ENCODE assay signal across 19 mouse cellular contexts in genomic region chr1:132265211-132265859, GRCm38 (mm10). TPM values are rescaled to one million over a fixed set of nuclear protein-coding genes. Genes with fewer than 3 reads are reported as not detected.
DNase-seq lines count a peak whose midpoint lies in the region; ATAC-seq and TF ChIP-seq lines count a peak whose summit lies in the region.
"Had no signal": no experiment of that assay in that cellular context is flagged by ENCODE, and none has a peak within 500 bp of the region (broad histone marks: within the 10 kb centered on the region; RNA-seq: fewer than 3 reads in every experiment).

No protein-coding gene starts in this region.

- DNase-seq in liver: peak; percentile 14
- DNase-seq in liver, embryonic 11.5 days (ENCODE audit: low spot score): no peak
- DNase-seq in A20 (ENCODE audit: low read depth, low spot score): peak; percentile 33
- DNase-seq in NIH3T3 (ENCODE audit: low read depth): peak; percentile 45
- DNase-seq in lung, embryonic 14.5 days: no peak
- no peak for DNase-seq in gastrocnemius, postnatal 25 days
- DNase-seq in testis, postnatal 14 days (ENCODE audit: low spot score): no peak
- DNase-seq in layer of hippocampus, postnatal 10 days (ENCODE audit: low spot score in 2 of 2): no peak
- DNase-seq: cerebellum, postnatal 25 days; heart, adult 11 months; kidney, adult 18-20 months; right cerebral cortex, postnatal 14 days had no signal

- no peak for TF ChIP-seq CTCF in lung, embryonic 14.5 days (IDR thresholded peaks at IDR 0.05; ENCODE audit: low read depth)

- 72% methylated on average over 8 of the region's 8 CpGs for WGBS in liver, embryonic 11.5 days
- WGBS in lung, embryonic 14.5 days: 57% methylated on average over 8 of the region's 8 CpGs

- H3K9ac ChIP-seq in liver, embryonic 11.5 days (ENCODE audit: low read depth, low read length): no peak overlapping the region
- H3K9ac ChIP-seq in lung, embryonic 14.5 days: no peak overlapping the region

- no peaks in the 10 kb centered on the region for H3K27me3 ChIP-seq in liver, embryonic 11.5 days (replicated peaks; ENCODE audit: control insufficient read depth, insufficient read depth, low read length)
- H3K27me3 ChIP-seq in lung, embryonic 14.5 days (ENCODE audit: insufficient read depth, low read length): no peaks in the 10 kb centered on the region

- no peaks in the 10 kb centered on the region for H3K36me3 ChIP-seq in liver, embryonic 11.5 days (ENCODE audit: control insufficient read depth, insufficient read depth, low read length)
- no peaks in the 10 kb centered on the region for H3K36me3 ChIP-seq in lung, embryonic 14.5 days (ENCODE audit: insufficient read depth)
- H3K36me3 ChIP-seq: G1E had no signal

- H3K4me2 ChIP-seq in liver, embryonic 11.5 days: no peak overlapping the region
- H3K4me2 ChIP-seq in lung, embryonic 14.5 days: no peak overlapping the region

- ATAC-seq in liver, embryonic 11.5 days (replicated peaks; ENCODE audit: low FRiP score): no peak
- peak; percentile 38; the same call in 1 of the 2 replicates for ATAC-seq in lung, embryonic 14.5 days (ENCODE audit: insufficient read depth)

- no peaks in the 10 kb centered on the region for H3K9me3 ChIP-seq in liver, embryonic 11.5 days (ENCODE audit: control insufficient read depth, low read length)
- no peaks in the 10 kb centered on the region for H3K9me3 ChIP-seq in lung, embryonic 14.5 days (ENCODE audit: low read depth, low read length)
- H3K9me3 ChIP-seq: G1E had no signal

- peaks cover 10% of the 10 kb centered on the region for H3K4me1 ChIP-seq in liver, embryonic 11.5 days (replicated peaks; ENCODE audit: control insufficient read depth, insufficient read depth, low read length)
- no peaks in the 10 kb centered on the region for H3K4me1 ChIP-seq in lung, embryonic 14.5 days (ENCODE audit: insufficient read depth)

- no peak overlapping the region for H3K27ac ChIP-seq in liver, embryonic 11.5 days (ENCODE audit: low read depth, low read length)
- H3K27ac ChIP-seq in lung, embryonic 14.5 days (ENCODE audit: low read depth): no peak overlapping the region

- no peak overlapping the region for H3K4me3 ChIP-seq in liver, embryonic 11.5 days (ENCODE audit: low read depth, low read length)
- H3K4me3 ChIP-seq in lung, embryonic 14.5 days (ENCODE audit: low read depth, low read length): no peak overlapping the region

RNA-seq across cellular contexts. Expression of gene Klhdc8a, which starts 33.1 kb away (rescaled TPM):
- 0.05 TPM in 1 of 2 replicates, not detected in the other for polyA plus RNA-seq in liver, embryonic 11.5 days (2014; fragmentation: Nextera tagmentation; extraction: Ambion mirVana)
- polyA plus RNA-seq in lung, embryonic 14.5 days (2014; fragmentation: Nextera tagmentation; extraction: Ambion mirVana): 0.46 and 0.54 TPM in 2 replicates
- total RNA-seq in gastrocnemius, postnatal 25 days (2021): under 1 TPM; 0.16 to 0.26 TPM
- total RNA-seq in layer of hippocampus, postnatal 10 days (2021): 10 to 100 TPM; 11.1 to 11.5 TPM
- polyA plus RNA-seq: G1E; stomach, embryonic 14.5 days had no signal

RNA-seq across cellular contexts. Expression of gene Gm10188, which starts 35.8 kb away (rescaled TPM):
- polyA plus RNA-seq in liver, embryonic 11.5 days (2014; fragmentation: Nextera tagmentation; extraction: Ambion mirVana): not detected in 2 replicates
- not detected in 2 replicates for polyA plus RNA-seq in lung, embryonic 14.5 days (2014; fragmentation: Nextera tagmentation; extraction: Ambion mirVana)
- not detected for total RNA-seq in gastrocnemius, postnatal 25 days (2021)
- total RNA-seq in layer of hippocampus, postnatal 10 days (2021): not detected
- total RNA-seq: G1E; heart, postnatal 25 days; layer of hippocampus, postnatal 25 days; liver, adult 2 months; midbrain, postnatal 0 days had no signal
- polyA plus RNA-seq: G1E; liver, adult 2 months; stomach, embryonic 14.5 days; urinary bladder, adult 2 months had no signal

RNA-seq across cellular contexts. Expression of gene Nuak2, which starts 50.6 kb away (rescaled TPM):
- 1.2 and 2.0 TPM in 2 replicates for polyA plus RNA-seq in liver, embryonic 11.5 days (2014; fragmentation: Nextera tagmentation; extraction: Ambion mirVana)
- polyA plus RNA-seq in lung, embryonic 14.5 days (2014; fragmentation: Nextera tagmentation; extraction: Ambion mirVana): 13.5 and 15.4 TPM in 2 replicates
- 1 to 10 TPM in 1 of 2 experiments, under 1 TPM in 1; 0.79 to 1.3 TPM for total RNA-seq in gastrocnemius, postnatal 25 days (2021)
- total RNA-seq in layer of hippocampus, postnatal 10 days (2021): 1 to 10 TPM; 3.1 TPM
- polyA plus RNA-seq: G1E had no signal

Comparison
In these comparisons a context has a peak if more than half of its experiments do, and no peak if none do; other contexts are left out.
1. DNase-seq: peak in liver (single experiment), A20 (single experiment) and NIH3T3 (single experiment); none in liver, embryonic 11.5 days (single experiment), lung, embryonic 14.5 days (single experiment), gastrocnemius, postnatal 25 days (single experiment), testis, postnatal 14 days (single experiment) and layer of hippocampus, postnatal 10 days (0 of 2).
2. RNA of gene Klhdc8a, which starts 33.1 kb away (total RNA-seq): 11.1 to 11.5 TPM in layer of hippocampus, postnatal 10 days; 0.16 to 0.26 TPM in gastrocnemius, postnatal 25 days; every median in the first group is over 4 times any median in the second.